Mouse (Mus musculus): Measurements from ENCODE around the gene Dip2b.
A peak's percentile ranks its signal among the peaks of the same experiment; 100 is the strongest.

Gene Dip2b

GRCm38 (mm10) chr15:100220916-100221315, 182.5 kb downstream of the Dip2b start:
- DNase-seq (ENCODE audit: low spot score): no peak

GRCm38 (mm10) chr15:100225381-100225780, 186.9 kb downstream of the Dip2b start:
- DNase-seq (ENCODE audit: low spot score): no peak

- no peak for DNase-seq (ENCODE audit: low spot score)
These were observed 187.4 kb downstream of the Dip2b start for GRCm38 (mm10) chr15:100225891-100226290.

GRCm38 (mm10) chr15:100227031-100227662, 188.7 kb downstream of the Dip2b start:
- DNase-seq (ENCODE audit: low spot score): no peak

- DNase-seq (ENCODE audit: low spot score): peak; percentile 90
These were observed 189.4 kb downstream of the Dip2b start, which contains the start of gene Atf1 for GRCm38 (mm10) chr15:100227663-100228534. Gene Atf1 (plus strand): TSS chr15:100227819.

GRCm38 (mm10) chr15:100228535-100229336, 190.3 kb downstream of the Dip2b start:
- DNase-seq (ENCODE audit: low spot score): no peak

- peak; percentile 7 for DNase-seq (ENCODE audit: low spot score)
These were observed 192.2 kb downstream of the Dip2b start for GRCm38 (mm10) chr15:100230655-100231054.

GRCm38 (mm10) chr15:100231616-100232525, 193.4 kb downstream of the Dip2b start:
- no peak for DNase-seq (ENCODE audit: low spot score)

- DNase-seq (ENCODE audit: low spot score): no peak
These were observed 196.9 kb downstream of the Dip2b start for GRCm38 (mm10) chr15:100235208-100235965.

GRCm38 (mm10) chr15:100236952-100237351, 198.5 kb downstream of the Dip2b start:
- no peak for DNase-seq (ENCODE audit: low spot score)

- DNase-seq (ENCODE audit: low spot score): no peak
These were observed 203.3 kb downstream of the Dip2b start for GRCm38 (mm10) chr15:100241780-100242179.

- DNase-seq (ENCODE audit: low spot score): no peak
These were observed 207.5 kb downstream of the Dip2b start for GRCm38 (mm10) chr15:100245951-100246350.

GRCm38 (mm10) chr15:100247296-100247695, 208.8 kb downstream of the Dip2b start:
- no peak for DNase-seq (ENCODE audit: low spot score)

GRCm38 (mm10) chr15:100248665-100249433, 210.4 kb downstream of the Dip2b start:
- DNase-seq (ENCODE audit: low spot score): no peak

GRCm38 (mm10) chr15:100251153-100251780, 212.8 kb downstream of the Dip2b start:
- DNase-seq (ENCODE audit: low spot score): no peak

GRCm38 (mm10) chr15:100256386-100256785, 217.9 kb downstream of the Dip2b start:
- DNase-seq (ENCODE audit: low spot score): no peak

GRCm38 (mm10) chr15:100257305-100257704, 218.8 kb downstream of the Dip2b start:
- DNase-seq (ENCODE audit: low spot score): no peak

GRCm38 (mm10) chr15:100258646-100259425, 220.4 kb downstream of the Dip2b start:
- DNase-seq (ENCODE audit: low spot score): no peak

All from T-cell, adult 2 months (primary cell).